8 mouse cellular contexts compared by ENCODE assay signal in the genomic region with DNA sequence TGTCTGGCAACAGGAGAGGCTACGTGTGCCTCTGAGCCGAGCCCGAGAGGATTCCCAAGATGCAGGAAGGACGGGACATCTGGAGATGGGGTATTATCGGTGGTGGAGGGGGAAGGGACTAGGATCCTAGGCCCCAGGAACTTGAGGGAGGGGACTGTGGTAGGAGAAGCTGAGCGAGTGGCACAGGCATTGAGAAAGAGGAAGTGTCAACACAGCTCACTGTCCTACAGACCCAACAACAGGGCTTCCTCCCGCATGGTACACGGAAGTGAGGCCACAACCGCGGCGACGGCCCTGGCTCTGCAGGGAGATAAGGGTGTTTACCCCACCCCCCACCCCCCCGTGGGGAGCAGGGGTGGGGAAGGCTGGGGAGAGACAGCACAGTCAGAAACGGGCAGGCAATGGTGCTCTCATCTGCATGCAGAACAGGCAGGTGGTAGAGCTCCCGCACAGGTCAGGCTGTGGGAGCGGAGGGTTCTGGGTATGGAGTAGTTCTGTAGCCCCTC. TPM values are rescaled to one million over a fixed set of nuclear protein-coding genes. Genes with fewer than 3 reads are reported as not detected.
DNase-seq lines count a peak whose midpoint lies in the region; ATAC-seq lines count a peak whose summit lies in the region.

No protein-coding gene starts in this region.

- peak; percentile 40 for DNase-seq in gastrocnemius, postnatal 14 days
- DNase-seq in gastrocnemius, adult 8-10 months (ENCODE audit: low spot score in 2 of 2): no peak
- DNase-seq in embryo, embryonic 10.5 days (ENCODE audit: low spot score): peak; percentile 45
- DNase-seq in kidney, postnatal 14 days: peak; percentile 37
- peak; percentile 50 to 78 for DNase-seq in spleen, postnatal 10 days (ENCODE audit: low spot score in 2 of 2)
- DNase-seq in cerebellum, adult 9-10 months: no peak

- H3K27me3 ChIP-seq in heart, embryonic 14.5 days (ENCODE audit: control insufficient read depth, insufficient read depth, low read length): no peaks in the 10 kb centered on the region

- H3K4me1 ChIP-seq in heart, embryonic 14.5 days (ENCODE audit: control insufficient read depth in 2 of 2, insufficient read depth in 2 of 2, low read length in 2 of 2): peaks cover 9 to 22% of the 10 kb centered on the region in 2 experiments

- peak overlapping the region; percentile 40 to 44 for H3K4me3 ChIP-seq in heart, embryonic 14.5 days (ENCODE audit: control insufficient read depth in 1 of 2, insufficient read depth in 1 of 2, low read depth in 1 of 2, low read length in 2 of 2)
- H3K4me3 ChIP-seq in macrophage (ENCODE audit: inconsistent target): peak overlapping the region; percentile 22

- H3K4me2 ChIP-seq in heart, embryonic 14.5 days (ENCODE audit: low read length): peak overlapping the region; percentile 80

- peak overlapping the region; percentile 21 to 42; a peak in 3 of 4 replicates for H3K27ac ChIP-seq in heart, embryonic 14.5 days (replicated peaks in 1 of 2; ENCODE audit: control insufficient read depth in 1 of 2, insufficient read depth in 1 of 2, low read depth in 2 of 2, low read length in 2 of 2)
- H3K27ac ChIP-seq in macrophage: peak overlapping the region; percentile 91

- H3K79me2 ChIP-seq in macrophage (ENCODE audit: inconsistent target): no peaks in the 10 kb centered on the region

- ATAC-seq in heart, embryonic 14.5 days (ENCODE audit: insufficient number of reproducible peaks, insufficient read depth, low FRiP score, low read depth): peak; percentile 81

- 5% methylated on average over 16 of the region's 16 CpGs for WGBS in heart, embryonic 14.5 days
- 1% methylated on average over 15 of the region's 16 CpGs for WGBS in macrophage (ENCODE audit: missing documents)

- no peaks in the 10 kb centered on the region for H3K9me3 ChIP-seq in heart, embryonic 14.5 days (ENCODE audit: control insufficient read depth, low read length)

- intact Hi-C loops in gastrocnemius, postnatal 14 days (cut with DNase I; ENCODE audit: low total_unique reads): no loop called here

- H3K9ac ChIP-seq in heart, embryonic 14.5 days (ENCODE audit: low read length): peak overlapping the region; percentile 72

- no peaks in the 10 kb centered on the region for H3K36me3 ChIP-seq in heart, embryonic 14.5 days (ENCODE audit: control insufficient read depth, insufficient read depth, low read length)
- no peaks in the 10 kb centered on the region for H3K36me3 ChIP-seq in macrophage (ENCODE audit: inconsistent target)

RNA-seq across cellular contexts. Expression of a gene that starts 18.5 kb away (rescaled TPM):
- total RNA-seq in gastrocnemius, postnatal 14 days (2021): 1 to 10 TPM; 8.2 to 9.5 TPM
- total RNA-seq in gastrocnemius, adult 8-10 months (2022): 1 to 10 TPM; 2.2 to 4.3 (median 2.8) TPM
- polyA plus RNA-seq in heart, embryonic 14.5 days (2014; fragmentation: Nextera tagmentation; extraction: Ambion mirVana): 7.2 and 9.2 TPM in 2 replicates
- total RNA-seq in macrophage (2018; cell fraction: chromatin; rRNA removed): 10 to 100 TPM in 16 of 26 experiments, 1 to 10 TPM in 10; 4.4 to 52.1 (median 15.2) TPM
- total RNA-seq in macrophage (2018; cell fraction: cytosol; rRNA removed): 100 to 1,000 TPM; 333 to 529 (median 422) TPM
- total RNA-seq in macrophage (2018; cell fraction: nucleus; rRNA removed): 100 to 1,000 TPM in 22 of 26 experiments, 10 to 100 TPM in 4; 44.0 to 323 (median 142) TPM
- 206 to 517 TPM (median 414 TPM) in 3 replicates for polyA plus RNA-seq in macrophage (2018)

Comparison
In these comparisons a context has a peak if more than half of its experiments do, and no peak if none do; other contexts are left out.
1. DNase-seq: peak in gastrocnemius, postnatal 14 days (single experiment), embryo, embryonic 10.5 days (single experiment), kidney, postnatal 14 days (single experiment) and spleen, postnatal 10 days (2 of 2); none in gastrocnemius, adult 8-10 months (0 of 2) and cerebellum, adult 9-10 months (single experiment).